Mouse (Mus musculus): ENCODE data around the gene Cit. TPM values are rescaled to one million over a fixed set of nuclear protein-coding genes. Genes with fewer than 3 reads are reported as not detected.
A peak's percentile ranks its signal among the peaks of the same experiment; 100 is the strongest.

Cit gene
- polyA plus RNA-seq, 1 experiment from 2014 or later: 58.4 TPM

DNA sequence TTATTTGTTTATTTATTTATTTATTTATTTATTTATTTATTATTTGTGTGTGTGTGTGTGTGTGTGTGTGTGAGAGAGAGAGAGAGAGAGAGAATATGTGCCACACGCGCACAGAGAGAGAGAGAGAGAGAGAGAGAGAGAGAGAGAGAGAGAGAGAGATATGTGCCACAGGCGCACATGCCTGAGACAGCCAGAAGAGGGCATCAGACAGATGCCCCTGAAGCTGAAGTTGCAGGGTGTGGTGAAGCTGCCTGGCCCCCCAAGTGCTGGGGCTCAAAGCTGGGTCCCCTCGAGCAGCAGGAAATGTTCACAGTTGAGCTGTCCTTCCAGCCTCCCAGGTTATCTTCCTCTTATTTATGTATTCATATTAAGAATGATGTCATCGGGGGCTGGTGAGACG is 32.3 kb downstream of the Cit start:
- ATAC-seq (replicated peaks; ENCODE audit: low FRiP score) (no peak), DNase-seq (ENCODE audit: low spot score) (no peak)
- Histone ChIP-seq H3K4me1 (replicated peaks; ENCODE audit: control insufficient read depth, insufficient read depth, low read length) (peaks cover 6% of the 10 kb centered on the region; the same call in 1 of the 2 replicates), H3K36me3 (ENCODE audit: control insufficient read depth, insufficient read depth, low read length) (peaks cover 17% of the 10 kb centered on the region), H3K4me3 (ENCODE audit: low read depth, low read length) (no peak overlapping the region), H3K27ac (ENCODE audit: low read depth, low read length) (no peak overlapping the region), H3K4me2 (no peak overlapping the region), H3K27me3 (replicated peaks; ENCODE audit: control insufficient read depth, insufficient read depth, low read length) (no peaks in the 10 kb centered on the region), H3K9me3 (ENCODE audit: control insufficient read depth, low read length) (no peaks in the 10 kb centered on the region), H3K9ac (ENCODE audit: low read depth, low read length) (no peak overlapping the region)
- 86% methylated on average over 6 of the region's 6 CpGs for WGBS

DNA sequence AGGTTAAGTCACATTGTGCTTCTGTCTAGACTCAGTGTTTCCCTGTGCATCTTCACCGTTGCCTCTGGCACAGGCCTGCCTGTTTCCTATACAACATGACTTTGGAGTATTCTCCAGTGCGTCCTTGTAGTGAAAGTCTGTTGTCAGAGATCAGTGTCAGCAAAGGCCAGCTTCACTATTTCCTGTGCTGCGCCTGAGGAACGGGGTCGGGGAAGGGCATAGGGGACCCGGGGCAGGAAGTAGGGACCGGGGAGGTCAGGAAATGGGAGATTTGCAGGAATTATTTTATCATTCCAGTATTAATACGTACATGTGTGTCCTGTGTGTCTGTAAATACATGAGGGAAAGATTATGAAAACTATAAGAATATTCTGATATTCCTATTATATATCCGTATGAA is 37.1 kb downstream of the Cit start:
- H3K27me3 ChIP-seq (replicated peaks; ENCODE audit: control insufficient read depth, insufficient read depth, low read length): no peaks in the 10 kb centered on the region
- DNase-seq (ENCODE audit: low spot score): no peak
- H3K9ac ChIP-seq (ENCODE audit: low read depth, low read length): no peak overlapping the region
- H3K4me3 ChIP-seq (ENCODE audit: low read depth, low read length): no peak overlapping the region
- peaks cover 19% of the 10 kb centered on the region for H3K36me3 ChIP-seq (ENCODE audit: control insufficient read depth, insufficient read depth, low read length)
- ATAC-seq (replicated peaks; ENCODE audit: low FRiP score): no peak
- no peak overlapping the region for H3K27ac ChIP-seq (ENCODE audit: low read depth, low read length)
- no peak overlapping the region for H3K4me2 ChIP-seq
- H3K4me1 ChIP-seq (replicated peaks; ENCODE audit: control insufficient read depth, insufficient read depth, low read length): peaks cover 9% of the 10 kb centered on the region
- no peaks in the 10 kb centered on the region for H3K9me3 ChIP-seq (ENCODE audit: control insufficient read depth, low read length)
- 77% methylated on average over 9 of the region's 9 CpGs for WGBS

DNA sequence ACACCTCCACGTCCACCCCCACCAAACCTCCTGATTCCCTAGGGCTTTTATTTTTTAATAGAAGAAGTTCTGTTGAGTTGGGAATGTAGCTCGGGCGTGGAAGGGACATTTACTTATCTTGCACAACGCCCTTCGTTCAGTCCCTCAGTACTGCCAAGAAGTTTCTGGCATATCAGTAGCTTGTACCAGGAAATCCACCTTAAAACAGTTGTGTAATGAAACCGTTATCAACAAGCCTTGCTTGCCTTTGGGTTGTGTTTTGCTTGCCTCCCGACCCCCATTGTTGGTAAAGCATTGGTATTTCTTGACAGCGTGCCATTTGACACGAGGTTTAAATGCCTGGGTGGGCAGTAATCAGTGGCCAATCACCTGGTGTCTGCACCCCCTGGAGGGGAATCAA is 39.4 kb downstream of the Cit start:
- H3K9ac ChIP-seq (ENCODE audit: low read depth, low read length): no peak overlapping the region
- no peaks in the 10 kb centered on the region for H3K9me3 ChIP-seq (ENCODE audit: control insufficient read depth, low read length)
- H3K36me3 ChIP-seq (ENCODE audit: control insufficient read depth, insufficient read depth, low read length): peaks cover 31% of the 10 kb centered on the region
- H3K4me1 ChIP-seq (replicated peaks; ENCODE audit: control insufficient read depth, insufficient read depth, low read length): peaks cover 9% of the 10 kb centered on the region
- no peak overlapping the region for H3K4me3 ChIP-seq (ENCODE audit: low read depth, low read length)
- ATAC-seq (replicated peaks; ENCODE audit: low FRiP score): peak; percentile 85
- DNase-seq (ENCODE audit: low spot score): no peak
- H3K4me2 ChIP-seq: peak overlapping the region; percentile 44
- no peaks in the 10 kb centered on the region for H3K27me3 ChIP-seq (replicated peaks; ENCODE audit: control insufficient read depth, insufficient read depth, low read length)
- WGBS: 69% methylated on average over 9 of the region's 9 CpGs
- peak overlapping the region; percentile 49; the same call in 1 of the 2 replicates for H3K27ac ChIP-seq (ENCODE audit: low read depth, low read length)

DNA sequence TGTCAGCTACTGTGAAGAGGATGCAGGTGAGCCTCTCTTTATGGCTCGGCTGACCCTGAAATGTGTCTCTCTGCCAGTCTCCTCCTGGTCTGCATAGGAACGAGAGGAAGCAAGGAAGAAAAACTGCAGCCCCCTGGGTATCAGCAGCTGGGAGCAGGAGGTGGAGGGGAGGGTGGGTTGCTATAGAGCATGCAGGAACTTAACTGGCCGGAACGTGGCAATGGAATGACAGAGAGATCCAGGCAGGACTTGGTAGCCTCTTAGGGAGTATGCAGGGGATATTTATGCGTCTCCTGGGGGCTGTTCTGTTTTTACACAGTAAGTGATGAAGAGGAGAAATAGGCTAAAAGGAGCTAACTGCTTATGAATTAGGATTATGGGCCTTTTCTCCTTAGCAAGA is 48.7 kb downstream of the Cit start:
- H3K9ac ChIP-seq (ENCODE audit: low read depth, low read length): no peak overlapping the region
- WGBS: 84% methylated on average over 5 of the region's 5 CpGs
- H3K27me3 ChIP-seq (replicated peaks; ENCODE audit: control insufficient read depth, insufficient read depth, low read length): no peaks in the 10 kb centered on the region
- no peaks in the 10 kb centered on the region for H3K4me1 ChIP-seq (replicated peaks; ENCODE audit: control insufficient read depth, insufficient read depth, low read length)
- peaks cover 36% of the 10 kb centered on the region for H3K36me3 ChIP-seq (ENCODE audit: control insufficient read depth, insufficient read depth, low read length)
- no peak for DNase-seq (ENCODE audit: low spot score)
- H3K9me3 ChIP-seq (ENCODE audit: control insufficient read depth, low read length): no peaks in the 10 kb centered on the region
- ATAC-seq (replicated peaks; ENCODE audit: low FRiP score): no peak
- no peak overlapping the region for H3K4me2 ChIP-seq
- no peak overlapping the region for H3K4me3 ChIP-seq (ENCODE audit: low read depth, low read length)
- H3K27ac ChIP-seq (ENCODE audit: low read depth, low read length): no peak overlapping the region

DNA sequence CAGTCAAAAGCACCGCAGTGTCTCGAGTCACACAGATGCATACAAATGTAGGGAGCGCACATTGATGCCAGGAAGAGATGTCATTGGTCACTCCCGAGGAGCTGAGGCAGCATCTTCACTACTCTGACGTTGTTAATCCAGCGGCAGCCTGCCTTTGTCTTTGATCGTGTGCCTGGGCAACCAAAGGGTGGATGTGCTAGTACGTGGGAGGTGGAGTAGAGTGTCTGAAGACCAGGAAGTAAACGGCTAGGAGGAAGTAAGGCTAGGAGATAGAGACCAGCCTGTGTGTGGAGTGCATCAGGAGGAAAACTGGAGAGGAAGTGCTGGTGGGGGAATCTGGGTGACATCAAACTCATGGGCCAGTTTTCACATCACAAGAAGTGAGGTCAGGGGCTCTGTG is 52.0 kb downstream of the Cit start:
- ATAC-seq (replicated peaks; ENCODE audit: low FRiP score) (no peak; the same call in 1 of the 2 replicates), DNase-seq (ENCODE audit: low spot score) (no peak)
- H3K4me2 ChIP-seq: no peak overlapping the region
- H3K27me3 ChIP-seq (replicated peaks; ENCODE audit: control insufficient read depth, insufficient read depth, low read length): no peaks in the 10 kb centered on the region
- 55% methylated on average over 9 of the region's 9 CpGs for WGBS
- no peak overlapping the region for H3K9ac ChIP-seq (ENCODE audit: low read depth, low read length)
- H3K4me1 ChIP-seq (replicated peaks; ENCODE audit: control insufficient read depth, insufficient read depth, low read length): no peaks in the 10 kb centered on the region
- H3K27ac ChIP-seq (ENCODE audit: low read depth, low read length): no peak overlapping the region
- H3K36me3 ChIP-seq (ENCODE audit: control insufficient read depth, insufficient read depth, low read length): peaks cover 14% of the 10 kb centered on the region
- no peaks in the 10 kb centered on the region for H3K9me3 ChIP-seq (ENCODE audit: control insufficient read depth, low read length)
- H3K4me3 ChIP-seq (ENCODE audit: low read depth, low read length): no peak overlapping the region

DNA sequence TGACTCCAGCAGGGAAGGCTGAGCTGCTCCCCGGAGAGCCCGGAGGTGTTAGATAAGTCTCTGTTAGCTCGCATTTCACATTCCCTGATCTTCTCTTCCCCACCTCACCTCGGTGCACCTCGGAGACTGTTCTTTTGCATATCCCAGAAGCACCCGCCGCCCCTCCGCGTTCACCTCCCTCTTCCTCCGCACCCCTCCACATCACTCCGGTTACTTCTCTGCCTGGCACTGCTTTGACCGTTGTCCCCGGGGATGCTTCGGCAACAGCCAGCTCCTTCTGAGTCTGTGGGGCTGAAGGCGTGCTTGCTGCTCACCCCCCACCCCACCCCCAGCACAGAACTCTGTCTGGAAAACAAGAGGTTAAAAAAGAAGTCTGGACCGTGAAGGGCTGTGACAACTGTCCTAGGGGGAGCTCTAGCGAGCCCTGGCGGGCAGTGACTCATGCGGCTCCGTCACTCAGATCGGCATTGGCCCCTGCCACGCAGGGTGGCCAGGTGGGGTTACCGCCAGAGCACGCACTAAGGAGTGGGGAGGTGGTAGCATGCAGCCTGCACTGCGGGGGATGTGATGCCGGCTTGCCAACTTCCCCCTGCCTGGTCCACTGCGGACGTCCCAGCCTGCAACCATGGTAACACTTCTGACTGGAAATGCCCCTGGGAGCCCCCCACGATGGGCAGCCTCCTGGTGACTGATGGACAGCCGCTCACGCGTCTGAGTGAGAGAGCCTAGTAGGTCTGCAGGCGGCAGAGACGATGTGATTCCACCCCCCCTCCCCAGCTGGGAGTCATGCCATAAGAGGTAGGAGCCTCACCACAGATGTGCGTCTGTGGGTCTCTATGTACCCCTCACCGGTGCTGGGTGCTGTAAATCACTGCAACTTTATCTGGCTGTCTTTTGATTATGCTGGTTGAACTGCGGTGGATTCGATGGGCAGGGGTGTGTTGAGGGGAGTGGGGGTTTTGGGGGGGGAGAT is 62.2 kb downstream of the Cit start:
- H3K9me3 ChIP-seq (ENCODE audit: control insufficient read depth, low read length): no peaks in the 10 kb centered on the region
- peak overlapping the region; percentile 51 for H3K4me2 ChIP-seq
- peaks cover 4% of the 10 kb centered on the region; the same call in 1 of the 2 replicates for H3K36me3 ChIP-seq (ENCODE audit: control insufficient read depth, insufficient read depth, low read length)
- WGBS: 32% methylated on average over 38 of the region's 38 CpGs
- no peaks in the 10 kb centered on the region for H3K27me3 ChIP-seq (replicated peaks; ENCODE audit: control insufficient read depth, insufficient read depth, low read length)
- DNase-seq (ENCODE audit: low spot score): peak; percentile 57
- H3K9ac ChIP-seq (ENCODE audit: low read depth, low read length): no peak overlapping the region
- H3K4me1 ChIP-seq (replicated peaks; ENCODE audit: control insufficient read depth, insufficient read depth, low read length): peaks cover 30% of the 10 kb centered on the region
- no peak overlapping the region for H3K27ac ChIP-seq (ENCODE audit: low read depth, low read length)
- ATAC-seq (replicated peaks; ENCODE audit: low FRiP score): peak; percentile 38; the same call in 1 of the 2 replicates
- peak overlapping the region; percentile 35 for H3K4me3 ChIP-seq (ENCODE audit: low read depth, low read length)

DNA sequence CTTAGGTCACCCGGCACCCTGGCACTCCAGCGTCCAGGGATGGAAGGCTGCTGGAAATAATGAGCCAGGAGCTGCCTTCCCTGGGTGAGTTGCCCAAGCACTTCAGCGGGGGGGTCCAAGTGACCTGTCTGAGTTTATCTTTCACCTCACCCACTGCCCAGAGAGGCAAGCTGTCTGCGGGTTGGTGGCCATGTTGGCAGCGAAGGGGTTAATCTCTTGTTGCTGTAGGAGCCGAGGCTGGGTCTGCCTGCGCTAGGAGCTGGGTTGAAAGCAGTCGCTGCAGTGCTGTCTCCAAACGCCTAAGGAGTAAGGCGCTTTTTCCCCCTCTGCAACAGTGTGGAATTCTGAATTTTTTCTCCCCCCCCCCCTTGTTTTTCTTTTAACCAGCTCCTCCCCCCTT is 63.2 kb downstream of the Cit start:
- WGBS: 52% methylated on average over 10 of the region's 10 CpGs
- peak overlapping the region; percentile 51 for H3K4me2 ChIP-seq
- no peaks in the 10 kb centered on the region for H3K9me3 ChIP-seq (ENCODE audit: control insufficient read depth, low read length)
- no peak for DNase-seq (ENCODE audit: low spot score)
- H3K4me1 ChIP-seq (replicated peaks; ENCODE audit: control insufficient read depth, insufficient read depth, low read length): peaks cover 29% of the 10 kb centered on the region
- H3K27me3 ChIP-seq (replicated peaks; ENCODE audit: control insufficient read depth, insufficient read depth, low read length): no peaks in the 10 kb centered on the region
- peaks cover 6% of the 10 kb centered on the region; the same call in 1 of the 2 replicates for H3K36me3 ChIP-seq (ENCODE audit: control insufficient read depth, insufficient read depth, low read length)
- H3K4me3 ChIP-seq (ENCODE audit: low read depth, low read length): peak overlapping the region; percentile 28; the same call in 1 of the 2 replicates
- H3K9ac ChIP-seq (ENCODE audit: low read depth, low read length): no peak overlapping the region
- ATAC-seq (replicated peaks; ENCODE audit: low FRiP score): no peak
- H3K27ac ChIP-seq (ENCODE audit: low read depth, low read length): no peak overlapping the region

DNA sequence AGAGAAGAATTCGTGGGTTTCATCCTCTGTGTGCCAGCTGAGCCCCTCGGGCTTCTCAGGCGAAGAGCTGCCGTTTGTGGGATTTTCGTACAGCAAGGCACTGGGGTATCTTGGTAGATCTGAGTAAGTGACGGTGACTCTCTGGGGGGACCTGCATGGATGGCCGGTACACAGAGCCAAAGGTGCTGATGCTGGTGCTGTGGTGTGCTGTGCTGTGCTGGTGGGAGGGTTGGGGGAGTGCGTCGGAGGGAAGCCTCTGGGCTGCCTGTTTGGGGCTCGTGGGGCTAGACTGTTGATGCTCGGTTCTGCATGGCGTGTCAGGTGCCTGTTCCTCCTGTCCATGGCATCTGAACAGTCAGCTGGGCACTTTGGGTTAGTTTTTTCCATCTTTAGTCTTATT is 63.6 kb downstream of the Cit start:
- Histone ChIP-seq H3K9me3 (ENCODE audit: control insufficient read depth, low read length) (no peaks in the 10 kb centered on the region), H3K36me3 (ENCODE audit: control insufficient read depth, insufficient read depth, low read length) (peaks cover 6% of the 10 kb centered on the region), H3K9ac (ENCODE audit: low read depth, low read length) (no peak overlapping the region), H3K27ac (ENCODE audit: low read depth, low read length) (no peak overlapping the region), H3K4me3 (ENCODE audit: low read depth, low read length) (0 out of 2 replicates have a peak overlapping the region, but pooled peaks have one; percentile 28), H3K27me3 (replicated peaks; ENCODE audit: control insufficient read depth, insufficient read depth, low read length) (no peaks in the 10 kb centered on the region), H3K4me2 (peak overlapping the region; percentile 51), H3K4me1 (replicated peaks; ENCODE audit: control insufficient read depth, insufficient read depth, low read length) (peaks cover 24% of the 10 kb centered on the region)
- DNase-seq (ENCODE audit: low spot score) (no peak), ATAC-seq (replicated peaks; ENCODE audit: low FRiP score) (no peak)
- WGBS: 61% methylated on average over 12 of the region's 12 CpGs

DNA sequence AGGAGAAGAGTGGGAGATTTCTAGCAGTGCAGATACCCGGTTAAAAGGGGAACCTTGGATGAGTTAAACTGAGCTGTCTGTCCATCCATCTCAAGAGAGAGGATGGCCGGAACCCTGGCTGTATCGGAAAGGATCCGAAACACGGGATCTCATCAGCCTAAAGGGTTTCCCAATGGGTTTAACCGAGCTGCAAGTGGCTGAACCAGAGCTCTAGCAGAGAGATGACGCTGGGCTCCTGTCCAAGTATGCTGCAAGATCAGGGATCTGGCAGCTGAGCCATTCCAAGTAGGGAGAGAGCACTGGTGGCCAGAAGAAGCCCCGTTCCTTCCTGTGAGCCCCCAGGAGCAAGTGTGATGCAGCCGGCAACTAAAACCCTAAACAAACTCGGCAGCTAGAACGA is 64.0 kb downstream of the Cit start:
- peaks cover 23% of the 10 kb centered on the region for H3K4me1 ChIP-seq (replicated peaks; ENCODE audit: control insufficient read depth, insufficient read depth, low read length)
- H3K27me3 ChIP-seq (replicated peaks; ENCODE audit: control insufficient read depth, insufficient read depth, low read length): no peaks in the 10 kb centered on the region
- no peak overlapping the region for H3K4me3 ChIP-seq (ENCODE audit: low read depth, low read length)
- DNase-seq (ENCODE audit: low spot score): no peak
- H3K4me2 ChIP-seq: peak overlapping the region; percentile 0
- no peak overlapping the region for H3K9ac ChIP-seq (ENCODE audit: low read depth, low read length)
- peaks cover 6% of the 10 kb centered on the region for H3K36me3 ChIP-seq (ENCODE audit: control insufficient read depth, insufficient read depth, low read length)
- H3K27ac ChIP-seq (ENCODE audit: low read depth, low read length): no peak overlapping the region
- WGBS: 69% methylated on average over 11 of the region's 11 CpGs
- H3K9me3 ChIP-seq (ENCODE audit: control insufficient read depth, low read length): no peaks in the 10 kb centered on the region
- no peak for ATAC-seq (replicated peaks; ENCODE audit: low FRiP score)
